In genomic region chr4:85819169-85819568, GRCm38 (mm10) we compare ENCODE assay signal across 9 mouse cellular contexts.
DNase-seq lines count a peak whose midpoint lies in the region; ATAC-seq and TF ChIP-seq lines count a peak whose summit lies in the region.
"Had no signal": no experiment of that assay in that cellular context is flagged by ENCODE, and none has a peak within 500 bp of the region (broad histone marks: within the 10 kb centered on the region; RNA-seq: fewer than 3 reads in every experiment).

No protein-coding gene starts in this region.

- no peaks in the 10 kb centered on the region for H3K27me3 ChIP-seq in liver, adult 2 months (ENCODE audit: control insufficient read depth, insufficient read depth, low read length)
- H3K27me3 ChIP-seq in liver, embryonic 12.5 days (replicated peaks) = no peaks in the 10 kb centered on the region
- no peaks in the 10 kb centered on the region for H3K27me3 ChIP-seq in hindbrain, embryonic 12.5 days
- H3K27me3 ChIP-seq: embryonic facial prominence, embryonic 12.5 days had no signal

- H3K9me3 ChIP-seq in liver, embryonic 12.5 days (replicated peaks) = no peaks in the 10 kb centered on the region
- H3K9me3 ChIP-seq in hindbrain, embryonic 12.5 days (replicated peaks) = no peaks in the 10 kb centered on the region

- 81% methylated on average over 1 of the region's 1 CpGs for WGBS in liver, adult 2 months
- WGBS in liver, embryonic 12.5 days (ENCODE audit: insufficient replicate concordance) = 63% methylated on average over 1 of the region's 1 CpGs
- WGBS in hindbrain, embryonic 12.5 days = 76% methylated on average over 1 of the region's 1 CpGs

- no peak for TF ChIP-seq POLR2A in liver, adult 2 months (IDR thresholded peaks at IDR 0.05; ENCODE audit: extremely low read depth, insufficient read depth, low read length)
- TF ChIP-seq POLR2A in cortical plate, adult 2 months (IDR thresholded peaks at IDR 0.05; ENCODE audit: extremely low read depth, insufficient read depth, low read length) = no peak

- TF ChIP-seq CTCF in liver, adult 2 months (IDR thresholded peaks at IDR 0.05; ENCODE audit: low read depth, low read length) = peak; percentile 48
- peak; percentile 74 for TF ChIP-seq CTCF in cortical plate, adult 2 months (IDR thresholded peaks at IDR 0.05; ENCODE audit: extremely low read depth, insufficient read depth, low read length)

- H3K4me1 ChIP-seq in liver, adult 2 months (ENCODE audit: control insufficient read depth, insufficient read depth, low read length) = no peaks in the 10 kb centered on the region
- H3K4me1 ChIP-seq in liver, embryonic 12.5 days = no peaks in the 10 kb centered on the region
- H3K4me1 ChIP-seq in cortical plate, adult 2 months (ENCODE audit: control insufficient read depth, insufficient read depth, low read length) = peaks cover 1% of the 10 kb centered on the region; the same call in 1 of the 2 replicates
- H3K4me1 ChIP-seq in hindbrain, embryonic 12.5 days = no peaks in the 10 kb centered on the region
- H3K4me1 ChIP-seq: embryonic facial prominence, embryonic 12.5 days had no signal

- H3K9ac ChIP-seq in liver, adult 2 months (ENCODE audit: low read depth, low read length) = no peak overlapping the region
- no peak overlapping the region for H3K9ac ChIP-seq in liver, embryonic 12.5 days
- H3K9ac ChIP-seq in hindbrain, embryonic 12.5 days = no peak overlapping the region
- H3K9ac ChIP-seq: embryonic facial prominence, embryonic 12.5 days had no signal

- intact Hi-C loops in left cerebral cortex, postnatal 36 days (cut with DNase I) = loop anchor here (2.0 to 5.0 kb wide), 2 partner anchors 417 to 656 kb away; no protein-coding TSS in a partner anchor

- DNase-seq in liver, adult 2 months (ENCODE audit: extremely low read depth, low read depth, low spot score) = peak; percentile 30
- peak; percentile 54 for DNase-seq in R1 (ENCODE audit: low read depth, low spot score)
- peak; percentile 44 to 55 for DNase-seq in left cerebral cortex, postnatal 36 days (ENCODE audit: low spot score in 2 of 2)
- peak; percentile 25 for DNase-seq in retina, postnatal 7 days (ENCODE audit: low read depth, low spot score)
- DNase-seq in urinary bladder, adult 2 months (ENCODE audit: low spot score) = no peak

- H3K4me2 ChIP-seq in liver, embryonic 12.5 days = no peak overlapping the region
- H3K4me2 ChIP-seq in hindbrain, embryonic 12.5 days (replicated peaks) = no peak overlapping the region
- H3K4me2 ChIP-seq: embryonic facial prominence, embryonic 12.5 days had no signal

- ATAC-seq in liver, embryonic 12.5 days = no peak
- peak; percentile 38; the same call in 1 of the 2 replicates for ATAC-seq in hindbrain, embryonic 12.5 days (ENCODE audit: low FRiP score)

- H3K4me3 ChIP-seq in liver, adult 2 months (ENCODE audit: insufficient read depth, low read depth, low read length) = no peak overlapping the region
- no peak overlapping the region for H3K4me3 ChIP-seq in liver, embryonic 12.5 days
- H3K4me3 ChIP-seq in cortical plate, adult 2 months (ENCODE audit: insufficient read depth, low read length) = no peak overlapping the region
- H3K4me3 ChIP-seq in hindbrain, embryonic 12.5 days = no peak overlapping the region
- H3K4me3 ChIP-seq: embryonic facial prominence, embryonic 12.5 days had no signal

- H3K27ac ChIP-seq in liver, adult 2 months (replicated peaks; ENCODE audit: insufficient read depth, low read depth, low read length) = no peak overlapping the region
- no peak overlapping the region for H3K27ac ChIP-seq in liver, embryonic 12.5 days
- H3K27ac ChIP-seq in cortical plate, adult 2 months (ENCODE audit: insufficient read depth, low read length) = no peak overlapping the region
- H3K27ac ChIP-seq in hindbrain, embryonic 12.5 days = no peak overlapping the region
- H3K27ac ChIP-seq: embryonic facial prominence, embryonic 12.5 days had no signal

- no peaks in the 10 kb centered on the region for H3K79me2 ChIP-seq in liver, adult 2 months (ENCODE audit: control insufficient read depth, insufficient read depth, low read length)

- no peaks in the 10 kb centered on the region for H3K36me3 ChIP-seq in liver, adult 2 months (ENCODE audit: control insufficient read depth, insufficient read depth, low read length)
- H3K36me3 ChIP-seq in liver, embryonic 12.5 days = no peaks in the 10 kb centered on the region
- H3K36me3 ChIP-seq in hindbrain, embryonic 12.5 days = no peaks in the 10 kb centered on the region
- H3K36me3 ChIP-seq: embryonic facial prominence, embryonic 12.5 days had no signal
